Mouse (Mus musculus): Measurements from ENCODE around the gene Grcc10. TPM values are rescaled to one million over a fixed set of nuclear protein-coding genes. Genes with fewer than 3 reads are reported as not detected.

Grcc10 gene
- total and polyA plus RNA-seq, 2 experiments = 140 to 203 TPM

- peak overlapping the region; percentile 83 for H3K27ac ChIP-seq (replicated peaks; ENCODE audit: insufficient read depth, low read depth, low read length)
- no peaks in the 10 kb centered on the region for H3K27me3 ChIP-seq (ENCODE audit: control insufficient read depth, insufficient read depth, low read length)
- H3K79me2 ChIP-seq (ENCODE audit: control insufficient read depth, insufficient read depth, low read length) = peaks cover 2% of the 10 kb centered on the region; the same call in 1 of the 2 replicates
- no peak for TF ChIP-seq CTCF (IDR thresholded peaks at IDR 0.05; ENCODE audit: low read depth, low read length)
- no peak for TF ChIP-seq POLR2A (IDR thresholded peaks at IDR 0.05; ENCODE audit: extremely low read depth, insufficient read depth, low read length)
- H3K36me3 ChIP-seq (ENCODE audit: control insufficient read depth, insufficient read depth, low read length) = peaks cover 35% of the 10 kb centered on the region
- no peak overlapping the region for H3K4me3 ChIP-seq (ENCODE audit: insufficient read depth, low read depth, low read length)
- H3K9ac ChIP-seq (ENCODE audit: low read depth, low read length) = peak overlapping the region; percentile 48
- WGBS = 45% methylated on average over 11 of the region's 11 CpGs
- peaks cover 36% of the 10 kb centered on the region for H3K4me1 ChIP-seq (ENCODE audit: control insufficient read depth, insufficient read depth, low read length)
- peak; percentile 96 for DNase-seq (ENCODE audit: extremely low read depth, low read depth, low spot score)
Measured at GRCm38 (mm10) chr6:124699962-124700610, 41.1 kb downstream of the Grcc10 start.

- peaks cover 40% of the 10 kb centered on the region for H3K4me1 ChIP-seq (ENCODE audit: control insufficient read depth, insufficient read depth, low read length)
- peak overlapping the region; percentile 83 for H3K27ac ChIP-seq (replicated peaks; ENCODE audit: insufficient read depth, low read depth, low read length)
- no peaks in the 10 kb centered on the region for H3K27me3 ChIP-seq (ENCODE audit: control insufficient read depth, insufficient read depth, low read length)
- H3K79me2 ChIP-seq (ENCODE audit: control insufficient read depth, insufficient read depth, low read length) = peaks cover 2% of the 10 kb centered on the region; the same call in 1 of the 2 replicates
- peak overlapping the region; percentile 35 for H3K9ac ChIP-seq (ENCODE audit: low read depth, low read length)
- no peak overlapping the region for H3K4me3 ChIP-seq (ENCODE audit: insufficient read depth, low read depth, low read length)
- peaks cover 29% of the 10 kb centered on the region for H3K36me3 ChIP-seq (ENCODE audit: control insufficient read depth, insufficient read depth, low read length)
- TF ChIP-seq POLR2A (IDR thresholded peaks at IDR 0.05; ENCODE audit: extremely low read depth, insufficient read depth, low read length) = no peak
- no peak for TF ChIP-seq CTCF (IDR thresholded peaks at IDR 0.05; ENCODE audit: low read depth, low read length)
- DNase-seq (ENCODE audit: extremely low read depth, low read depth, low spot score) = no peak
- 69% methylated on average over 4 of the region's 4 CpGs for WGBS
Measured at GRCm38 (mm10) chr6:124699366-124699765, 41.8 kb downstream of the Grcc10 start.

- peaks cover 2% of the 10 kb centered on the region; the same call in 1 of the 2 replicates for H3K79me2 ChIP-seq (ENCODE audit: control insufficient read depth, insufficient read depth, low read length)
- no peak overlapping the region for H3K4me3 ChIP-seq (ENCODE audit: insufficient read depth, low read depth, low read length)
- H3K36me3 ChIP-seq (ENCODE audit: control insufficient read depth, insufficient read depth, low read length) = peaks cover 23% of the 10 kb centered on the region; the same call in 1 of the 2 replicates
- H3K27ac ChIP-seq (replicated peaks; ENCODE audit: insufficient read depth, low read depth, low read length) = peak overlapping the region; percentile 83
- H3K4me1 ChIP-seq (ENCODE audit: control insufficient read depth, insufficient read depth, low read length) = peaks cover 44% of the 10 kb centered on the region
- TF ChIP-seq POLR2A (IDR thresholded peaks at IDR 0.05; ENCODE audit: extremely low read depth, insufficient read depth, low read length) = no peak
- TF ChIP-seq CTCF (IDR thresholded peaks at IDR 0.05; ENCODE audit: low read depth, low read length) = no peak
- WGBS = 22% methylated on average over 6 of the region's 6 CpGs
- H3K27me3 ChIP-seq (ENCODE audit: control insufficient read depth, insufficient read depth, low read length) = no peaks in the 10 kb centered on the region
- H3K9ac ChIP-seq (ENCODE audit: low read depth, low read length) = peak overlapping the region; percentile 35
- peak; percentile 93 for DNase-seq (ENCODE audit: extremely low read depth, low read depth, low spot score)
Measured at GRCm38 (mm10) chr6:124698751-124699150, 42.4 kb downstream of the Grcc10 start.

- peak; percentile 49 for DNase-seq (ENCODE audit: extremely low read depth, low read depth, low spot score)
- Histone ChIP-seq H3K36me3 (ENCODE audit: control insufficient read depth, insufficient read depth, low read length) (peaks cover 14% of the 10 kb centered on the region; the same call in 1 of the 2 replicates), H3K27me3 (ENCODE audit: control insufficient read depth, insufficient read depth, low read length) (no peaks in the 10 kb centered on the region), H3K27ac (replicated peaks; ENCODE audit: insufficient read depth, low read depth, low read length) (peak overlapping the region; percentile 19; the same call in 1 of the 2 replicates), H3K79me2 (ENCODE audit: control insufficient read depth, insufficient read depth, low read length) (peaks cover 2% of the 10 kb centered on the region; the same call in 1 of the 2 replicates), H3K4me3 (ENCODE audit: insufficient read depth, low read depth, low read length) (no peak overlapping the region), H3K9ac (ENCODE audit: low read depth, low read length) (no peak overlapping the region), H3K4me1 (ENCODE audit: control insufficient read depth, insufficient read depth, low read length) (peaks cover 57% of the 10 kb centered on the region)
- 70% methylated on average over 7 of the region's 7 CpGs for WGBS
- no peak for TF ChIP-seq CTCF (IDR thresholded peaks at IDR 0.05; ENCODE audit: low read depth, low read length)
- TF ChIP-seq POLR2A (IDR thresholded peaks at IDR 0.05; ENCODE audit: extremely low read depth, insufficient read depth, low read length) = no peak
Measured at GRCm38 (mm10) chr6:124696441-124697150, 44.6 kb downstream of the Grcc10 start.

- Histone ChIP-seq H3K4me1 (ENCODE audit: control insufficient read depth, insufficient read depth, low read length) (peaks cover 49% of the 10 kb centered on the region), H3K27ac (replicated peaks; ENCODE audit: insufficient read depth, low read depth, low read length) (peak overlapping the region; percentile 83), H3K27me3 (ENCODE audit: control insufficient read depth, insufficient read depth, low read length) (no peaks in the 10 kb centered on the region), H3K9ac (ENCODE audit: low read depth, low read length) (peak overlapping the region; percentile 59), H3K79me2 (ENCODE audit: control insufficient read depth, insufficient read depth, low read length) (peaks cover 6% of the 10 kb centered on the region; the same call in 1 of the 2 replicates), H3K4me3 (ENCODE audit: insufficient read depth, low read depth, low read length) (no peak overlapping the region), H3K36me3 (ENCODE audit: control insufficient read depth, insufficient read depth, low read length) (peaks cover 9% of the 10 kb centered on the region; the same call in 1 of the 2 replicates)
- DNase-seq (ENCODE audit: extremely low read depth, low read depth, low spot score) = peak; percentile 97
- WGBS = 26% methylated on average over 15 of the region's 15 CpGs
- TF ChIP-seq POLR2A (IDR thresholded peaks at IDR 0.05; ENCODE audit: extremely low read depth, insufficient read depth, low read length) (no peak), CTCF (IDR thresholded peaks at IDR 0.05; ENCODE audit: low read depth, low read length) (no peak)
Measured at GRCm38 (mm10) chr6:124694166-124694955, 46.8 kb downstream of the Grcc10 start.
